Comparison of ENCODE assay signal across 8 mouse cellular contexts in the genomic region with DNA sequence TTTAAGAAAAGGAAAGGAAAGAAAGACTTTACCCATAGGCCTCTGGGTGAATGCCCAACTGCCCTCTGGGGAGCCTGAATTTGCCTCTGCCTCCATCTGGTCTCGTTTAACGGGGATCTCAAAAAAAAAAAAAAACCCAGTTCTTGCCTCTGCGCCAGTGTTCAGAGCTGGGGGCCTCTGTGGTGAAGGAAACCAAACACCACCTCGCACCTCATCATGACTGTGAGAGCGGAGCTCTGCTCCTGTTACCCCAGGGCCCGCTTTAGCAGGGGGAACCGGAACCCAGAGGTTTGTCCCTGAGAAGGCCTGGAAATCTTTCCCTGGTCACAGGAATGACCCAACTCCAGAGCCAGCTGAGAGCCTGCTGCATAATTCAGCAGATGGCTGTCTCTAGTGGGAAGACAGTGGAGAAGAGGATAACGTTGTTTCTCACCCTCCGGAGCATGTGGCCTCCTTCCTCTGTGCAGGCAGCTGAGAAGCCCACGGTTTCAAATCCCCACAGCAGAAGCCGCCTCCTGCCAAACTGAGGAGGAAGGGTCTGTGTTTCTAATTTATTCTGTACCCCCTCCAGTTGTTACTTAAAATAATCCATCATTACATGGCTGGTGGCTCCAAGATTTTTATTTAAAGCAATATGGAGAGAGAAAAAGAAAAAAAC. TPM values are rescaled to one million over a fixed set of nuclear protein-coding genes. Genes with fewer than 3 reads are reported as not detected.
DNase-seq lines count a peak whose midpoint lies in the region; ATAC-seq and TF ChIP-seq lines count a peak whose summit lies in the region.

No protein-coding gene starts in this region.

- H3K4me2 ChIP-seq in heart, postnatal 0 days (ENCODE audit: low read depth, low read length) = no peak overlapping the region; the same call in 1 of the 2 replicates
- peak overlapping the region; percentile 20; the same call in 1 of the 2 replicates for H3K4me2 ChIP-seq in neural tube, embryonic 13.5 days

- H3K9me3 ChIP-seq in heart, postnatal 0 days (replicated peaks; ENCODE audit: control insufficient read depth, low read length) = no peaks in the 10 kb centered on the region
- no peaks in the 10 kb centered on the region for H3K9me3 ChIP-seq in neural tube, embryonic 13.5 days
- H3K9me3 ChIP-seq in midbrain, embryonic 10.5 days (replicated peaks) = no peaks in the 10 kb centered on the region; the same call in 1 of the 2 replicates

- 33% methylated on average over 11 of the region's 11 CpGs for WGBS in heart, postnatal 0 days
- WGBS in neural tube, embryonic 13.5 days = 48% methylated on average over 11 of the region's 11 CpGs
- 68% methylated on average over 11 of the region's 11 CpGs for WGBS in midbrain, embryonic 10.5 days

- TF ChIP-seq CTCF in heart, postnatal 0 days (IDR thresholded peaks at IDR 0.05; ENCODE audit: low read depth) = no peak

- H3K4me3 ChIP-seq in heart, postnatal 0 days (ENCODE audit: low read depth, low read length) = no peak overlapping the region
- no peak overlapping the region for H3K4me3 ChIP-seq in neural tube, embryonic 13.5 days
- H3K4me3 ChIP-seq in midbrain, embryonic 10.5 days = no peak overlapping the region

- H3K27me3 ChIP-seq in heart, postnatal 0 days (ENCODE audit: control insufficient read depth, insufficient read depth, low read length) = no peaks in the 10 kb centered on the region
- no peaks in the 10 kb centered on the region for H3K27me3 ChIP-seq in neural tube, embryonic 13.5 days
- H3K27me3 ChIP-seq in midbrain, embryonic 10.5 days (ENCODE audit: low read depth, poor library complexity, severe bottlenecking) = no peaks in the 10 kb centered on the region

- H3K4me1 ChIP-seq in heart, postnatal 0 days (ENCODE audit: control insufficient read depth, insufficient read depth) = no peaks in the 10 kb centered on the region
- H3K4me1 ChIP-seq in neural tube, embryonic 13.5 days (replicated peaks) = peaks cover 39% of the 10 kb centered on the region
- H3K4me1 ChIP-seq in midbrain, embryonic 10.5 days = peaks cover 10% of the 10 kb centered on the region; the same call in 1 of the 2 replicates

- DNase-seq in heart, postnatal 0 days (ENCODE audit: low spot score) = no peak
- DNase-seq in heart, postnatal 4 days = no peak
- peak; percentile 46 for DNase-seq in T-cell, adult 2 months (ENCODE audit: low spot score)
- peak; percentile 56 for DNase-seq in gastrocnemius, postnatal 25 days
- no peak for DNase-seq in testis, postnatal 14 days (ENCODE audit: low spot score)
- no peak for DNase-seq in lung, postnatal 36 days
- DNase-seq in midbrain, embryonic 10.5 days (ENCODE audit: low spot score) = no peak

- no peak for TF ChIP-seq EP300 in heart, postnatal 0 days (IDR thresholded peaks at IDR 0.05; ENCODE audit: low read depth)

- ATAC-seq in heart, postnatal 0 days (ENCODE audit: insufficient read depth, low read depth) = no peak
- ATAC-seq in neural tube, embryonic 13.5 days (ENCODE audit: low read depth) = 0 out of 2 replicates have a peak, but pooled peaks have one; percentile 23

- peak overlapping the region; percentile 80 for H3K27ac ChIP-seq in heart, postnatal 0 days (ENCODE audit: low read depth)
- peak overlapping the region; percentile 64 for H3K27ac ChIP-seq in neural tube, embryonic 13.5 days (replicated peaks)
- H3K27ac ChIP-seq in midbrain, embryonic 10.5 days (replicated peaks) = no peak overlapping the region

- no peak overlapping the region for H3K9ac ChIP-seq in heart, postnatal 0 days (replicated peaks; ENCODE audit: low read depth, low read length)
- no peak overlapping the region for H3K9ac ChIP-seq in neural tube, embryonic 13.5 days

- no peaks in the 10 kb centered on the region for H3K36me3 ChIP-seq in heart, postnatal 0 days (replicated peaks; ENCODE audit: control insufficient read depth, insufficient read depth, low read length)
- H3K36me3 ChIP-seq in neural tube, embryonic 13.5 days = no peaks in the 10 kb centered on the region
- no peaks in the 10 kb centered on the region for H3K36me3 ChIP-seq in midbrain, embryonic 10.5 days

RNA-seq across cellular contexts. Expression of gene Sept6, which starts 7.8 kb away (rescaled TPM):
- total RNA-seq in heart, postnatal 0 days (2014; rRNA removed; ENCODE audit: low replicate concordance) = 53.1 and 73.5 TPM in 2 replicates
- polyA plus RNA-seq in heart, postnatal 0 days (2015; fragmentation: Nextera tagmentation; extraction: Ambion mirVana) = 22.1 and 22.3 TPM in 2 replicates
- total RNA-seq in heart, postnatal 4 days (2021) = 10 to 100 TPM; 44.5 to 47.9 TPM
- 1 to 10 TPM; 2.7 to 2.9 TPM for total RNA-seq in gastrocnemius, postnatal 25 days (2021)
- polyA plus RNA-seq in neural tube, embryonic 13.5 days (2015; fragmentation: Nextera tagmentation; extraction: Ambion mirVana) = 77.9 and 85.3 TPM in 2 replicates
- polyA plus RNA-seq in midbrain, embryonic 10.5 days (2016; fragmentation: Nextera tagmentation; extraction: Ambion mirVana) = 32.3 and 39.8 TPM in 2 replicates

Comparison
In these comparisons a context has a peak if more than half of its experiments do, and no peak if none do; other contexts are left out.
1. DNase-seq: peak in T-cell, adult 2 months (single experiment) and gastrocnemius, postnatal 25 days (single experiment); none in heart, postnatal 0 days (single experiment), heart, postnatal 4 days (single experiment), testis, postnatal 14 days (single experiment), lung, postnatal 36 days (single experiment) and midbrain, embryonic 10.5 days (single experiment).
2. RNA of gene Sept6, which starts 7.8 kb away (total RNA-seq): 53.1 to 73.5 TPM in heart, postnatal 0 days and 44.5 to 47.9 TPM in heart, postnatal 4 days; 2.7 to 2.9 TPM in gastrocnemius, postnatal 25 days; every median in the first group is over 10 times any median in the second.